Mouse (Mus musculus) thymus, postnatal 14 days (tissue): ENCODE data around the gene Zfp143.

ENCODE experiments used
- DNase-seq: peaks from one replicate; pipeline ENCODE4 v3.0.0; 2021

Gene Zfp143

DNA sequence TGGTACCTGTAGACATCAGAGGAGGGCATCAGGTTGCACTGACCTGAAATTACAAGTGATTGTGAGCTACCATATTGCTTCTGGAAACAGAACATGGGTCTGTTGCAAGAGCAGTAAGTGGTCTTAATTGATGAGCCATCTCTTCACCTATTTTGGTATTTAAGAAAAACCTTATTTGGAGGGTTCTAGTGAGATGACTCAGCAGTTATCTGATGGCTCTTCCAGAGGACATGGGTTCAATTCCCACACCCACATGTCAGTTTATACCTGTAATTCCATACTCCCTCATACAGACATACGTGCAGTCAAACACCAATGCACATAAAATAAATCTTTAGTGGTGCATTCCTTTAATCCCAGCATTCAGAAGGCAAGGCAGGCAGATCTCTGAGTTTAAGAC lies 82.8 kb downstream of the Zfp143 start:
- DNase-seq = no peak
